Mouse (Mus musculus) neutrophil, adult 83 days (primary cell): ENCODE results near the gene Bet1l. TPM values are rescaled to one million over a fixed set of nuclear protein-coding genes. Genes with fewer than 3 reads are reported as not detected.

Source experiments
- total RNA-seq, 2 experiments: library from RNA; stranded (reverse); gene quantifications; one replicate each; pipeline ENCODE4 v1.2.4; 2023

Bet1l gene
- 10 to 100 TPM; 22.0 to 22.9 TPM for total RNA-seq

GRCm38 (mm10) chr7:140857550-140858505, at the start of gene Bet1l:
Gene Bet1l, minus strand, starts transcription at chr7:140857577.

DNA sequence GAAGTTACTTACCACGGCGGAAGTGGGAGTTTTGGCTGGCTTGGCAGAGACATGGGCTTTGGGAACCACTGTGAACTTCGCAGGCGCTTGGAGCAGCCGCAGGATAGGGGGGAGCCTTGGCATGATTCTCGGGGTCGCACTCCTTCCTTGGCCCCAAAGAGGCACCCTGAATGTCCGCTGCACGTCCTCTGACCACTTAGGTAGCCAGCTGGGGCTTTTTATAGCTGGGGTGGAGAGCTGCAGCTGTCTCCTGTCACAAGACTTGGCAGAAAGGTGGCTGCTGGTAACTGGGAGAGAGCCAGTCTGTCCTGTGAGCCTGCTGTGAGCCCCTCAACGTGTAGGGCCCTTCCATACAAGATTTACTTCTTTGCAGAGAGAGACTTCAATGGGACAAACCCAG, 42.8 kb upstream of the Bet1l start, which contains the start of gene Cox8b:
Gene Cox8b (minus strand): TSS at position 227 of the 400 bp plus-strand sequence.

GRCm38 (mm10) chr7:140881696-140882468, 24.5 kb upstream of the Bet1l start, which contains the start of the genes Psmd13 and Sirt3:
Gene Psmd13, plus strand, starts transcription at chr7:140881968.
Gene Sirt3, minus strand, starts transcription at chr7:140882309.

DNA sequence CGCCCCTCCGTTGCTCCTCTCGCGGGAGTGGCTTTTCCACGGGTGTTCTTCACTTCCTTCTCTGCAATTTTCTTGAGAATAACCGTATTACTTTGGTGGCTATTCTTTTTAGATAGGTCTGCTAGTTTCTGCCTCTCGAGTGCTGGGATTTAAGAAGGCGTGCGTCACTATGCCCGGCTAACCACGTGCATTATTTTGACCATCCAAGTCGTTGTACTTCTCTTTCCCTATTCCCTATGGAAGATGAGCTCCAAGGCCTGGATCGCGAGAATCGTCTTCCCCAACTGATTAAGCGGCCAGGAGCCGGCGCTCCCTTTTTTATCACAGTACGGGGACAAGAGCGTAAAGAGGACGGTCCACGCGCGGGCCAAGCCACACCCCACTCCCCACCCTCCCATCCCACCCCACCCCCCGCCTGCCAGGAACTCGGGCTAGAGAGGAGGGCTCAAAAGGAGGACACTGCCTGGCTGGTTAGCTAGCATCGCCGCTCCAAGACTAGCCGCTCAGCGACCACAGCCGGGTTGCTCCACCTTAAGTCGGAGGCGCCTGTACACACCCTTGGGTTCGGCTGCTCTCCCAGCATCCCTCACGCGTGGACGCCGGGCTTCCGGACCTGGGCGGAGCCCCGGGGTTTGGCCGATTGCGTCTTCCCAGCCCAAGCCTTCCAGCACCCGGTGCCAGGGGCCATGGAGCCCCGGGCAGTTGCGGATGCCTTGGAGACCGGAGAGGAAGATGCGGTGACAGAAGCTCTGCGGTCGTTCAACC, 410 bp downstream of the Bet1l start, which contains the start of gene Ric8a:
Gene Ric8a (plus strand): TSS at position 173 of the 765 bp plus-strand sequence.

DNA sequence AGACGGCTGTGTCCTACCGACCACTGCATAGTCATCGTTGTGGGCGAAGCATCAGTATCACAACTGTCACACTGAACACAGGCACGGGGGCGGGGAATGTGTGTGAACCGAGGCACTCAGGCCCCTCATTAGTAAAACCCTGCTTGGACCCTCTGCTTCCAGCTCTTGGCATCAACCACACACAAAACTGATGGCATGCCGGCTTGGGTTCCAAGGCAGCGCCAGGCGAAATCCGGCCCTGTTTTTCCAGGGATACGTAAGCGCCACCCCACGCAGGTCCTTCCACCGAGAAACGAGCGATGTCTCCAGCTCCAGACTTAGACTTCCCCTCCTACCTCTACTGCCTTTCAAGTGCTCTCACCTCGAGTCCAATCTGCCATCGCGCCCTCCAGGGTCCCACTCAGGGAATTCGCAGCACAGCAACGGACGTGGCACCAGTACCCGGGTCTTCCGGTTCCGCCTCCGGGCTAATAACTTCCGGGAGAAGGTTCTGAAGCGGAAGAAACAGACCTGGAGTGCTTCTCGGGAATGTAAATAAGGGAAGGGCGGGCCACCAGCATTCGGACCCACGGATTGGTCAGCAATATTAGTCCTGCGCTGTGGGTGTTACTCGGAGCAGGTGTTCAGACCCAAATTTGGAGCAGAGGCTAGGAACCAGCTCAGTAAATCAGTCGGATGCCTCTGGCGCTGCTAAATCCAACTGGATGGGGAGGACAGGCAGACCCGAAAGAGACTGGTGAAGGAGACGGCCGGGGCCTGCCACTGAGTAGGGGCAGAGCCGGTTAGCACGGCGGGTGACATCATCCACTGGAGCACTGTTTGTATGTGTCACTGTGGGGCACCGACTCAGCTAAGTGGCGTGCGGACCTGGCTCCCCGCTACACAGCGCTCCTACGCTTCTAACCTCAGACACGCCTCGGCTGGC, 1.3 kb downstream of the Bet1l start, which contains the start of gene Gm45785:
Gene Gm45785 (minus strand): TSS at position 472 of the 925 bp plus-strand sequence.

DNA sequence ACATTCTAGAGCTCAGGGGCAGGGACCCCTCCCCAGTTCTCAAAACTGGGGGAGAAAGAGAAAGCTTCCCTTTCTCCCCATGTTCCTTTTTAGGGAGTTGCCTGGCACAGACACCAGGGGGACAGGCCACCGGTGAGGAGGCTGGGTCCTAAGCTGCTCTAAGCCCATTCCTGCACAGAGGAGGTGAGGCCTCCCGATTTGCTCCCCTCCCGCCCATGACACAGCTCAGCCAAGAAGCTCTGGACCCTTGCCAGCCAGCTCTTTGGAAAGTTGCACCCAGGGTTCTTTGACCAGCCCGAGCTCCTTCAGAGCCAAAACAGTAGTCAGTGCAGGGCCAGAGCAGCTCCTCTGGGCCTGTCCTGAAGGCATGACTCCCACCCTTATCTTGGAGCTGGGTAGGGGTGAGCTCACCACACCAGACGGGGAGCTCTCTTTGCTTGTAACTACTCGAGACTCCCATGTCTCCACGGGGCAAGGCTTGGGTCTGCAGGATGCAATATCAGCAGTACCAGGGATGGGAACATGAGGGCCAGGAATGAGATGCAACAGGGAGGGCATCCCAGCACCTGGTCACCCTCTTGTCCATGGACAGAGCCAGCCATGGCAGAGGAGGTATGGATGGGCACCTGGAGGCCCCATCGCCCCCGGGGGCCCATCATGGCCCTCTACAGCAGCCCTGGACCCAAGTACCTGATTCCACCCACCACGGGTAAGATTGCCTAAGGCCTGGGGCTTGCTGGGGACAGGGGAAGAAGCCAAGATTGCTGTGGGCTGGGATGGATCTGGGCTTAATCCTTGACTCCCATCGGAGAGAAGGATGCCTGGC, 9.4 kb downstream of the Bet1l start, which contains the start of gene Odf3:
Gene Odf3 (plus strand): TSS at position 51 of the 826 bp plus-strand sequence.

GRCm38 (mm10) chr7:140844905-140845665, 12.3 kb downstream of the Bet1l start, which contains the start of gene Scgb1c1:
Gene Scgb1c1, plus strand, starts transcription at chr7:140845547.

GRCm38 (mm10) chr7:140834968-140835757, 22.2 kb downstream of the Bet1l start, which contains the start of gene Urah:
Gene Urah, plus strand, starts transcription at chr7:140835018.

DNA sequence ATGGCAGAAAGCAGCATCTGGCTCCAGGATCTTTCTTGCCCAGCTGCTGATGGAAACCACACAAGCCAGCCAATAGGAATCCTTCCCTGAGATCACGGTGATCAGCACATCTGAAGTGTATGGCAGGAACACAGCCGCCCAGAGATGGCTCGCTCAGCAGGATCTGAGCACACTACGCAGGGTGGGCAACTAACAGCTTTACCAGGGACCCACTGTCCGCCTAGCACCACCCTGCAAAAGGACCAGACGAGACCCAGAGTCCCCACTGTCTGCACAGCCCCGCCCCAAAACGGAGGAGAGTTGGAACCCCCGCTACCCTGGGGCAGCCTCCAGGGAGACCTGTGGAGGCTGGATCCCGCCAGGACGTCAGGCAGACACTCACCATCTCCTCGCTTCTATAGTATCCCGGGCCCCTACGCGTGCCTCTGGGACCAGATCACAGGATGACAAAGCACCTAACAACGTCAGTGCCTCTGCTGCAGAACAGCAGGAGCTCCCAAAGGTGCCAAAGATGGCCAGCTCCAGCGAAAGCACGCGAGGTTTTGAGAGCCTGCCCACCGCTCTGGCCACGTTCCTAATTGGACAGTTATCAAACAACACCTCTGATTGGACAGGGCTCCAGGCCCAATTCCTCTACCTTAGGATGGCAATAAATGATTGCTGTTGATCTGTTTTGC, 35.6 kb downstream of the Bet1l start, which contains the start of gene Zfp941:
Gene Zfp941 (minus strand): TSS at position 526 of the 677 bp plus-strand sequence.

Other genes with a start within 250 kb of the Bet1l start
- not detected for gene Olfr61, start 228.6 kb downstream of the Bet1l start, total RNA-seq
- not detected for gene Olfr53, start 211.1 kb downstream of the Bet1l start, total RNA-seq
- gene Olfr539, start 197.6 kb downstream of the Bet1l start, total RNA-seq: under 1 TPM in 1 of 2 experiments, not detected in 1; 0.02 TPM
- gene Olfr45, start 175.6 kb downstream of the Bet1l start, total RNA-seq: under 1 TPM in 1 of 2 experiments, not detected in 1; 0.04 TPM
- gene Olfr541, start 160.3 kb downstream of the Bet1l start, total RNA-seq: not detected
- not detected for gene Cyp2e1, start 93.8 kb downstream of the Bet1l start, total RNA-seq
- not detected for gene Syce1, start 69.7 kb downstream of the Bet1l start, total RNA-seq
- not detected for gene Zfp941, start 35.4 kb downstream of the Bet1l start, total RNA-seq
- not detected for gene Urah, start 22.6 kb downstream of the Bet1l start, total RNA-seq
- not detected for gene Scgb1c1, start 12.0 kb downstream of the Bet1l start, total RNA-seq
- not detected for gene Odf3, start 9.8 kb downstream of the Bet1l start, total RNA-seq
- not detected for gene Gm45785, start 1.2 kb downstream of the Bet1l start, total RNA-seq
- 100 to 1,000 TPM in 1 of 2 experiments, 10 to 100 TPM in 1; 87.9 to 102 TPM for gene Ric8a, start 620 bp downstream of the Bet1l start, total RNA-seq
- 10 to 100 TPM; 93.4 to 95.3 TPM for gene Psmd13, start 24.4 kb upstream of the Bet1l start, total RNA-seq
- gene Sirt3, start 24.7 kb upstream of the Bet1l start, total RNA-seq: 10 to 100 TPM; 12.0 to 13.0 TPM
- not detected for gene Cox8b, start 42.9 kb upstream of the Bet1l start, total RNA-seq
- gene Nlrp6, start 63.3 kb upstream of the Bet1l start, total RNA-seq: not detected
- 10 to 100 TPM; 28.1 to 34.5 TPM for gene Pgghg, start 83.8 kb upstream of the Bet1l start, total RNA-seq
- gene Ifitm5, start 92.7 kb upstream of the Bet1l start, total RNA-seq: 1 to 10 TPM; 1.3 to 2.7 TPM
- gene Gm45717, start 98.4 kb upstream of the Bet1l start, total RNA-seq: not detected
- 100 to 1,000 TPM; 421 to 568 TPM for gene Ifitm2, start 98.4 kb upstream of the Bet1l start, total RNA-seq
- 100 to 1,000 TPM; 245 to 419 TPM for gene Ifitm1, start 109.6 kb upstream of the Bet1l start, total RNA-seq
- gene Ifitm3, start 153.2 kb upstream of the Bet1l start, total RNA-seq: 100 to 1,000 TPM; 508 to 583 TPM
- 1,000 to 10,000 TPM in 1 of 2 experiments, 100 to 1,000 TPM in 1; 867 to 1,003 TPM for gene Ifitm6, start 160.3 kb upstream of the Bet1l start, total RNA-seq
- gene Gm17387, start 171.6 kb upstream of the Bet1l start, total RNA-seq: not detected
- 1 to 10 TPM in 1 of 2 experiments, under 1 TPM in 1; 0.73 to 1.3 TPM for gene B4galnt4, start 203.5 kb upstream of the Bet1l start, total RNA-seq
- 1 to 10 TPM; 3.7 to 4.0 TPM for gene Pkp3, start 220.6 kb upstream of the Bet1l start, total RNA-seq
- 1 to 10 TPM; 5.3 to 6.2 TPM for gene Sigirr, start 243.0 kb upstream of the Bet1l start, total RNA-seq